Mouse (Mus musculus) heart, postnatal 0 days (tissue): Measurements from ENCODE around the gene Sez6l2.

Source experiments
- CTCF ChIP-seq: IDR thresholded peaks from 2 replicates; pipeline ENCODE4 v1.5.1; 2016; ENCODE audit warnings: antibody characterized with exemption, control low read depth, low read depth
- EP300 ChIP-seq: IDR thresholded peaks from 2 replicates; pipeline ENCODE4 v1.6.1; 2016; ENCODE audit warnings: antibody characterized with exemption, low read depth

- TF ChIP-seq EP300 (no peak), CTCF (no peak)
Measured at GRCm38 (mm10) chr7:126981601-126982000, 31.2 kb downstream of the Sez6l2 start.
